Mouse (Mus musculus) heart, postnatal 0 days (tissue): Measurements from ENCODE around the gene Eng. TPM values are rescaled to one million over a fixed set of nuclear protein-coding genes. Genes with fewer than 3 reads are reported as not detected.

Experiments used
- ATAC-seq: fragments of 200-750 bp; cut with Nextera tagmentation; 2 replicates; pipeline ENCODE4 v1.8.0; 2017; ENCODE audit warnings: low read depth, moderate number of reproducible peaks, moderate library complexity; ENCODE audit not compliant: insufficient read depth
- DNase-seq: peaks from one replicate; pipeline ENCODE4 v3.0.0-alpha.2; 2016; ENCODE audit warnings: low spot score
- H3K27ac ChIP-seq: fragments of 300-500 bp; sonication (generic); 2 replicates; pipeline ENCODE4 v1.5.1; 2014; ENCODE audit warnings: low read depth, mild to moderate bottlenecking
- H3K27me3 ChIP-seq: fragments of 300-500 bp; sonication (generic); 2 replicates; pipeline ENCODE4 v1.6.1; 2014; ENCODE audit warnings: low read length, mixed read lengths; ENCODE audit not compliant: control insufficient read depth, insufficient read depth
- H3K36me3 ChIP-seq: fragments of 300-500 bp; sonication (generic); replicated peaks from 2 replicates; pipeline ENCODE4 v1.6.1; 2014; ENCODE audit warnings: low read length, mixed read lengths; ENCODE audit not compliant: control insufficient read depth, insufficient read depth
- H3K4me1 ChIP-seq: fragments of 300-500 bp; sonication (generic); 2 replicates; pipeline ENCODE4 v1.6.1; 2014; ENCODE audit warnings: antibody characterized with exemption; ENCODE audit not compliant: control insufficient read depth, insufficient read depth
- H3K4me2 ChIP-seq: fragments of 300-500 bp; sonication (generic); 2 replicates; pipeline ENCODE4 v1.6.1; 2014; ENCODE audit warnings: low read depth, mild to moderate bottlenecking, low read length, moderate library complexity
- H3K4me3 ChIP-seq: fragments of 300-500 bp; sonication (generic); 2 replicates; pipeline ENCODE4 v1.5.1; 2014; ENCODE audit warnings: low read depth, low read length
- H3K9ac ChIP-seq: fragments of 300-500 bp; sonication (generic); replicated peaks from 2 replicates; pipeline ENCODE4 v1.6.1; 2014; ENCODE audit warnings: low read depth, low read length, mixed read lengths
- H3K9me3 ChIP-seq: fragments of 300-500 bp; sonication (generic); replicated peaks from 2 replicates; pipeline ENCODE4 v1.6.1; 2016; ENCODE audit warnings: low read length; ENCODE audit not compliant: control insufficient read depth
- CTCF ChIP-seq: IDR thresholded peaks from 2 replicates; pipeline ENCODE4 v1.5.1; 2016; ENCODE audit warnings: antibody characterized with exemption, control low read depth, low read depth
- EP300 ChIP-seq: IDR thresholded peaks from 2 replicates; pipeline ENCODE4 v1.6.1; 2016; ENCODE audit warnings: antibody characterized with exemption, low read depth
- WGBS: fragments of 180-500 bp; shearing (Covaris S2); extraction: QIAGEN DNeasy Blood & Tissue Kit; methylation state at CpG from one replicate; pipeline ENCODE4 v1.1.7; 2014; 5-methylcytosine and 5-hydroxymethylcytosine counted together
- polyA plus RNA-seq: library from polyadenylated mRNA; unstranded; fragments of >200 nt; fragmentation: Nextera tagmentation; extraction: Ambion mirVana; gene quantifications from 2 replicates; pipeline ENCODE4 v1.2.1, GENCODE M21; 2015
- total RNA-seq: library from RNA; depleted of rRNA; stranded (reverse); fragments of >200 nt; gene quantifications from 2 replicates; pipeline ENCODE4 v1.2.3, GENCODE M21; 2014; ENCODE audit warnings: low replicate concordance

The Eng gene
- total and polyA plus RNA-seq, 2 experiments from 2014 or later = 123 to 137 TPM

DNA sequence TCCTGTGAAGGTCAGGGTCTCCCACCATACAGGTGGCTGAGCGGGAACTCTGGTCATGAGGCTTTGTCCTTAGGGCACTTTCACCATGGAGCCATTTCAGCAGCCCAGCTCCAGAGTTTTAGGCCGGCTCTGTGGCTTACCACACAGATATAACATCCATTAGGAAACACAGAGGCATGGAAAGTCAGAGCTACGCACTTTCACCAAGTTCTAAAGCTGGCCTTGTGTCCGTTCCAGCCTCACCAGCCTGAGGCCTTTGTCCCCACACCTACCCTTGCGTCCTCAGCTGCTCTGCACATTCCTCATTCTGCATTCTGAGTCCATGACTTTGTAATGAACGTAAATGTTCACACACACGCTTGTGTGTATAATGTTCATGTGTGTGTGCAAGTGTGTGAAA lies 58.6 kb downstream of the Eng start:
- Histone ChIP-seq H3K9ac (no peak overlapping the region), H3K27me3 (no peaks in the 10 kb centered on the region), H3K4me3 (no peak overlapping the region), H3K36me3 (peaks cover 71% of the 10 kb centered on the region), H3K4me1 (no peaks in the 10 kb centered on the region), H3K27ac (no peak overlapping the region), H3K4me2 (no peak overlapping the region), H3K9me3 (no peaks in the 10 kb centered on the region)
- 86% methylated on average over 7 of the region's 7 CpGs for WGBS
- TF ChIP-seq EP300 (no peak), CTCF (no peak)
- DNase-seq (no peak), ATAC-seq (no peak)

DNA sequence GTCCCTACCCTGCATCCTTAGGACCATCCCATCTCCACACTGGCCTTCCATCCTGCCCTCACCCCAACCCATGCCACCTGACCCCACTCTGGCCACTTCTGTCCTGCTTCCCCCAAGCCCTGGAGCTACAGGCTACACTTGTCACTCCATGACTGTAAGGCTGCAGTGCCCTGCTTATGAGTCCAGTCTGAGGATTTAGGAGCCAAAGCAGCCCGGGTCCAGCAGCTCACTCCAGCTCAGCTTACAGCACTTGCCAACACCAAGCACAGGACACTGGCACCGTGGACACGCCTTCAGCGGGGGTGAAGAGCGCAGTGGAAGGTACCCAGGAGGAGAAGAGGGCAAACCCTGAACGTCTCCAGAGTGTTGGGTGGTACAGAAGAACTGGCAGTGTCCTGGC lies 60.6 kb downstream of the Eng start:
- no peak for DNase-seq
- H3K36me3 ChIP-seq = peaks cover 81% of the 10 kb centered on the region
- TF ChIP-seq CTCF = no peak
- no peak for TF ChIP-seq EP300
- ATAC-seq = no peak
- H3K27me3 ChIP-seq = no peaks in the 10 kb centered on the region
- no peak overlapping the region for H3K4me3 ChIP-seq
- H3K4me2 ChIP-seq = no peak overlapping the region
- H3K9me3 ChIP-seq = no peaks in the 10 kb centered on the region
- WGBS = 89% methylated on average over 6 of the region's 6 CpGs
- H3K4me1 ChIP-seq = peaks cover 9% of the 10 kb centered on the region
- H3K27ac ChIP-seq = no peak overlapping the region
- H3K9ac ChIP-seq = no peak overlapping the region

DNA sequence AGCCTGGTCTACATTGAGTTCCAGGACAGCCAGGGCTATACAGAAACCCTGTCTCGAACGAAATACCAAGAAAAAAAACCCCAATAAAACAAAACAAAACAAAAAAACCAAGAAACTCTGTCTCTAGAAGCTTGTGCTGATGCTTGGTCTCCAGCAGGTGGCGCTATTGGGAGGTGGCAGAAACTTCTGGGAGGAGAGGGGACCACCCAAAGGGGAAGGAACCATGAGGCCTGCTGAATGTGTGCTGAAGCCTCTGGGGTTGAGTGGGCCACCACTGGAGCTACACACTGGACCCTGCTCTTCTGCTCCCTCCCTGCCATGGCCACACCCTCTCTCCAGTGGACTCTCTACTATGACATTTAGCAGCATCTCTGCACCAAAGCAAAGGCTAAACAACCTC lies 62.2 kb downstream of the Eng start:
- H3K4me3 ChIP-seq = no peak overlapping the region
- H3K4me2 ChIP-seq = no peak overlapping the region
- H3K36me3 ChIP-seq = peaks cover 73% of the 10 kb centered on the region
- TF ChIP-seq EP300 (no peak), CTCF (peak; percentile 81)
- no peaks in the 10 kb centered on the region for H3K27me3 ChIP-seq
- DNase-seq (peak; percentile 53), ATAC-seq (no peak)
- no peak overlapping the region for H3K9ac ChIP-seq
- H3K4me1 ChIP-seq = peaks cover 9% of the 10 kb centered on the region
- H3K9me3 ChIP-seq = no peaks in the 10 kb centered on the region
- no peak overlapping the region for H3K27ac ChIP-seq
- 41% methylated on average over 3 of the region's 3 CpGs for WGBS

DNA sequence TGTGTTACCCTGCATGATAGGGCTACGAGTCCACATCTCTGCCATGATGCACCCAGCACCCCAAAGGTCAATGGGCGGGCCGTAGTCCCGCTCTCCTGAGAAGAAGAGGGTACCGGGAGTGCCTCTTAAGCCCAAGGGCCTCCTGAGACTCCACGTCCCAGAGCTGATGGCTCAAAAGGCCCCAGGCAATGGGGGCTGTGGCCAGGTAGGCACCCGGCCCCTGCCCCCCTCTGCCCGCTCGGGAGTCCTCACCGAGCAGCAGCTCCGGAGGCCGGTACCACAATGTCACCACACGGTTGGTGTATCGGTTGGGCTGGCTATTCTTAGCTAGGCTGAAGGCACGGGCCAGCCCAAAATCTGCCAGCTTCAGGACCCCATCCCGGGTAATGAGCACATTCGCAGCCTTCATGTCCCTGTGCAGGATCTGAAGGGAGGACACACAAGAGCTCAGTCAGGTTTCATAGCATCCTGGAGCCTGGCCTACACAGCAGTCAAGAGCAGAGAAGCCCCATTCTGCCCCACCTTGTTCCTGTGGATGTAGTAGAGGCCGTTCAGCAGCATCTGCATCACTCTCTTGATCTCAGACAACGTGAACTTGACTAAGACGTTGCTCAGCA lies 63.2 kb downstream of the Eng start:
- peaks cover 9% of the 10 kb centered on the region for H3K4me1 ChIP-seq
- TF ChIP-seq EP300 (no peak), CTCF (no peak)
- H3K4me2 ChIP-seq = no peak overlapping the region
- no peaks in the 10 kb centered on the region for H3K9me3 ChIP-seq
- no peak overlapping the region for H3K9ac ChIP-seq
- no peak overlapping the region for H3K27ac ChIP-seq
- peaks cover 64% of the 10 kb centered on the region for H3K36me3 ChIP-seq
- no peaks in the 10 kb centered on the region for H3K27me3 ChIP-seq
- ATAC-seq (no peak), DNase-seq (no peak)
- WGBS = 79% methylated on average over 20 of the region's 20 CpGs
- H3K4me3 ChIP-seq = no peak overlapping the region

DNA sequence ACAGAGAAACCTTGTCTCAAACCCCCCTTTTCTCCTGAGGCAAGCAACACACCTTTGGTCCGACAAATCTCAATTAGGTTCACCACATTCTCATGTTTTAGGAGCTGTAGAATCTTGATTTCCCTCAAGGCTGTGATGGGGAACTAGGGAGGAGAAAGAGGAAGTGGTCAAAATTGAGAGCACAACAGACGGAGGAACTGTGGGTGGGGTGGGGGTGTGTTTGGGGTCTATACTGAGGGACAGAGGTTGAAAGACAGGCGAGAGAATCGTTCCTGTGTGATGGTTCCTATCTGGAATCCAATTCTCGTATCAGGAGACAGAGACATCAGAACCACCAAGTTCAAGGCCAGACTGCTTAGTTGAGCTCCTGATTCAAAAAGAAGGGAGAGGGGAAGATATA lies 64.0 kb downstream of the Eng start:
- Histone ChIP-seq H3K4me3 (no peak overlapping the region), H3K27ac (no peak overlapping the region), H3K27me3 (no peaks in the 10 kb centered on the region), H3K4me1 (peaks cover 14% of the 10 kb centered on the region), H3K4me2 (no peak overlapping the region), H3K36me3 (peaks cover 56% of the 10 kb centered on the region), H3K9me3 (no peaks in the 10 kb centered on the region), H3K9ac (no peak overlapping the region)
- TF ChIP-seq EP300 (no peak), CTCF (no peak)
- 71% methylated on average over 5 of the region's 5 CpGs for WGBS
- no peak for DNase-seq
- no peak for ATAC-seq
